Mouse (Mus musculus): Measurements from ENCODE around the gene Chdh. TPM values are rescaled to one million over a fixed set of nuclear protein-coding genes. Genes with fewer than 3 reads are reported as not detected.

The Chdh gene
- polyA plus RNA-seq, 1 experiment, result not detected

GRCm38 (mm10) chr14:29999475-29999811 is 9.4 kb upstream of the Chdh start:
- no peaks in the 10 kb centered on the region for H3K4me1 ChIP-seq (ENCODE audit: control insufficient read depth)
- H3K9me3 ChIP-seq (ENCODE audit: control insufficient read depth, low read length), result no peaks in the 10 kb centered on the region
- no peak overlapping the region for H3K4me3 ChIP-seq (replicated peaks)
- H3K27me3 ChIP-seq (ENCODE audit: control insufficient read depth), result no peaks in the 10 kb centered on the region
- H3K36me3 ChIP-seq (ENCODE audit: control insufficient read depth), result peaks cover 33% of the 10 kb centered on the region
- TF ChIP-seq TAL1 (IDR thresholded peaks at IDR 0.05; ENCODE audit: low read length), result no peak
- no peak for TF ChIP-seq GATA1 (IDR thresholded peaks at IDR 0.05; ENCODE audit: low read length)

GRCm38 (mm10) chr14:30009864-30010560 is 1.2 kb downstream of the Chdh start:
- Histone ChIP-seq H3K4me3 (replicated peaks) (no peak overlapping the region), H3K9me3 (ENCODE audit: control insufficient read depth, low read length) (no peaks in the 10 kb centered on the region), H3K4me1 (ENCODE audit: control insufficient read depth) (no peaks in the 10 kb centered on the region), H3K36me3 (ENCODE audit: control insufficient read depth) (no peaks in the 10 kb centered on the region), H3K27me3 (ENCODE audit: control insufficient read depth) (peaks cover 27% of the 10 kb centered on the region)
- no peak for TF ChIP-seq TAL1 (IDR thresholded peaks at IDR 0.05; ENCODE audit: low read length)
- TF ChIP-seq GATA1 (IDR thresholded peaks at IDR 0.05; ENCODE audit: low read length), result no peak

GRCm38 (mm10) chr14:30011886-30012560 is 3.2 kb downstream of the Chdh start:
- no peaks in the 10 kb centered on the region for H3K36me3 ChIP-seq (ENCODE audit: control insufficient read depth)
- H3K4me3 ChIP-seq (replicated peaks), result no peak overlapping the region
- H3K27me3 ChIP-seq (ENCODE audit: control insufficient read depth), result peaks cover 27% of the 10 kb centered on the region
- H3K4me1 ChIP-seq (ENCODE audit: control insufficient read depth), result no peaks in the 10 kb centered on the region
- H3K9me3 ChIP-seq (ENCODE audit: control insufficient read depth, low read length), result no peaks in the 10 kb centered on the region
- TF ChIP-seq GATA1 (IDR thresholded peaks at IDR 0.05; ENCODE audit: low read length) (no peak), TAL1 (IDR thresholded peaks at IDR 0.05; ENCODE audit: low read length) (no peak)

GRCm38 (mm10) chr14:30014487-30014886 is 5.7 kb downstream of the Chdh start:
- no peaks in the 10 kb centered on the region for H3K9me3 ChIP-seq (ENCODE audit: control insufficient read depth, low read length)
- no peaks in the 10 kb centered on the region for H3K4me1 ChIP-seq (ENCODE audit: control insufficient read depth)
- no peak overlapping the region for H3K4me3 ChIP-seq (replicated peaks)
- no peak for TF ChIP-seq GATA1 (IDR thresholded peaks at IDR 0.05; ENCODE audit: low read length)
- no peak for TF ChIP-seq TAL1 (IDR thresholded peaks at IDR 0.05; ENCODE audit: low read length)
- H3K36me3 ChIP-seq (ENCODE audit: control insufficient read depth), result no peaks in the 10 kb centered on the region
- H3K27me3 ChIP-seq (ENCODE audit: control insufficient read depth), result peaks cover 9% of the 10 kb centered on the region

- TF ChIP-seq GATA1 (IDR thresholded peaks at IDR 0.05; ENCODE audit: low read length), result no peak
- no peak for TF ChIP-seq TAL1 (IDR thresholded peaks at IDR 0.05; ENCODE audit: low read length)
- Histone ChIP-seq H3K4me1 (ENCODE audit: control insufficient read depth) (no peaks in the 10 kb centered on the region), H3K4me3 (replicated peaks) (no peak overlapping the region), H3K36me3 (ENCODE audit: control insufficient read depth) (no peaks in the 10 kb centered on the region), H3K27me3 (ENCODE audit: control insufficient read depth) (peaks cover 4% of the 10 kb centered on the region), H3K9me3 (ENCODE audit: control insufficient read depth, low read length) (no peaks in the 10 kb centered on the region)
Measured at GRCm38 (mm10) chr14:30015008-30015407, 6.2 kb downstream of the Chdh start.

GRCm38 (mm10) chr14:30016666-30017065 is 7.8 kb downstream of the Chdh start:
- no peak overlapping the region for H3K4me3 ChIP-seq (replicated peaks)
- no peaks in the 10 kb centered on the region for H3K4me1 ChIP-seq (ENCODE audit: control insufficient read depth)
- no peaks in the 10 kb centered on the region for H3K36me3 ChIP-seq (ENCODE audit: control insufficient read depth)
- H3K27me3 ChIP-seq (ENCODE audit: control insufficient read depth), result no peaks in the 10 kb centered on the region
- H3K9me3 ChIP-seq (ENCODE audit: control insufficient read depth, low read length), result no peaks in the 10 kb centered on the region
- TF ChIP-seq GATA1 (IDR thresholded peaks at IDR 0.05; ENCODE audit: low read length), result no peak
- TF ChIP-seq TAL1 (IDR thresholded peaks at IDR 0.05; ENCODE audit: low read length), result no peak

- H3K4me3 ChIP-seq (replicated peaks), result no peak overlapping the region
- no peak for TF ChIP-seq TAL1 (IDR thresholded peaks at IDR 0.05; ENCODE audit: low read length)
- no peak for TF ChIP-seq GATA1 (IDR thresholded peaks at IDR 0.05; ENCODE audit: low read length)
- H3K9me3 ChIP-seq (ENCODE audit: control insufficient read depth, low read length), result no peaks in the 10 kb centered on the region
- H3K36me3 ChIP-seq (ENCODE audit: control insufficient read depth), result no peaks in the 10 kb centered on the region
- H3K27me3 ChIP-seq (ENCODE audit: control insufficient read depth), result no peaks in the 10 kb centered on the region
- H3K4me1 ChIP-seq (ENCODE audit: control insufficient read depth), result no peaks in the 10 kb centered on the region
Measured at GRCm38 (mm10) chr14:30017794-30018462, 9.1 kb downstream of the Chdh start.

- Histone ChIP-seq H3K4me3 (replicated peaks) (no peak overlapping the region), H3K27me3 (ENCODE audit: control insufficient read depth) (no peaks in the 10 kb centered on the region), H3K4me1 (ENCODE audit: control insufficient read depth) (no peaks in the 10 kb centered on the region), H3K9me3 (ENCODE audit: control insufficient read depth, low read length) (no peaks in the 10 kb centered on the region), H3K36me3 (ENCODE audit: control insufficient read depth) (no peaks in the 10 kb centered on the region)
- TF ChIP-seq TAL1 (IDR thresholded peaks at IDR 0.05; ENCODE audit: low read length) (no peak), GATA1 (IDR thresholded peaks at IDR 0.05; ENCODE audit: low read length) (no peak)
Measured at GRCm38 (mm10) chr14:30018463-30018801, 9.6 kb downstream of the Chdh start.

- Histone ChIP-seq H3K9me3 (ENCODE audit: control insufficient read depth, low read length) (no peaks in the 10 kb centered on the region), H3K4me1 (ENCODE audit: control insufficient read depth) (no peaks in the 10 kb centered on the region), H3K4me3 (replicated peaks) (no peak overlapping the region), H3K27me3 (ENCODE audit: control insufficient read depth) (no peaks in the 10 kb centered on the region), H3K36me3 (ENCODE audit: control insufficient read depth) (no peaks in the 10 kb centered on the region)
- TF ChIP-seq TAL1 (IDR thresholded peaks at IDR 0.05; ENCODE audit: low read length), result no peak
- TF ChIP-seq GATA1 (IDR thresholded peaks at IDR 0.05; ENCODE audit: low read length), result no peak
Measured at GRCm38 (mm10) chr14:30018846-30019245, 10.0 kb downstream of the Chdh start.

Data from erythroblast, embryonic 14.5 days (primary cell).